Mouse (Mus musculus): ENCODE measurements at regions not wholly inside any gene's neighbourhood (a gene's known extent, or its start where the extent isn't known, plus 50 kb on each side); places are given as distances from the start of the nearest gene placed in this dataset.

- no peak for TF ChIP-seq POLR2A (IDR thresholded peaks at IDR 0.05; ENCODE audit: low read depth, low read length)
- no peak for TF ChIP-seq CTCF (IDR thresholded peaks at IDR 0.05; ENCODE audit: extremely low read depth, insufficient read depth, insufficient read length, insufficient replicate concordance)
Measured at GRCm38 (mm10) chr5:128499488-128499887, 66.6 kb upstream of the Tmem132d start.

Data from spleen, adult 2 months (tissue).